Mouse (Mus musculus): Measurements from ENCODE around the gene Extl1.

GRCm38 (mm10) chr4:134310106-134310505 is 73.5 kb downstream of the Extl1 start:
- TF ChIP-seq CTCF (IDR thresholded peaks at IDR 0.05; ENCODE audit: low read depth) (no peak), EP300 (IDR thresholded peaks at IDR 0.05; ENCODE audit: low read depth) (no peak)
